Mouse (Mus musculus) adrenal gland, adult (tissue): ENCODE measurements around the gene Olfr1449.
"Not testable (repeated sequence)": the region's sequence is repeated elsewhere in the genome, so short reads cannot be mapped to it uniquely, and the experiment has no call there.

Source experiments
- DNase-seq, 2 experiments: peaks; one replicate each; pipeline ENCODE4 v3.0.0; 2022 to 2023; ENCODE audit warnings: low spot score in 1 of 2; ENCODE audit not compliant: inconsistent age in 2 of 2

The Olfr1449 gene

GRCm38 (mm10) chr19:12930540-12930939 lies at the start of gene Olfr1449:
Gene Olfr1449 (plus strand): TSS chr19:12930840.
- no peak for DNase-seq

- DNase-seq: no peak
These were observed 47.1 kb upstream of the Olfr1449 start, which contains the start of gene Olfr1445 for GRCm38 (mm10) chr19:12883555-12883954. Gene Olfr1445 (plus strand): TSS chr19:12883855.

- no peak for DNase-seq
These were observed 37.2 kb upstream of the Olfr1449 start, which contains the start of gene Olfr1446 for GRCm38 (mm10) chr19:12893424-12893823. Gene Olfr1446 (minus strand): TSS chr19:12893524.

GRCm38 (mm10) chr19:12903643-12904042 lies 27.0 kb upstream of the Olfr1449 start, which contains the start of gene Olfr1447:
Gene Olfr1447 (minus strand): TSS chr19:12903743.
- no peak for DNase-seq

- DNase-seq: no peak
These were observed 6.3 kb upstream of the Olfr1449 start, which contains the start of gene Olfr1448 for GRCm38 (mm10) chr19:12924319-12924718. Gene Olfr1448 (minus strand): TSS chr19:12924419.

- DNase-seq: no peak
These were observed 19.3 kb downstream of the Olfr1449 start, which contains the start of gene Olfr1450 for GRCm38 (mm10) chr19:12949958-12950357. Gene Olfr1450 (plus strand): TSS chr19:12950258.

- not testable (repeated sequence) for DNase-seq
These were observed 39.4 kb downstream of the Olfr1449 start for GRCm38 (mm10) chr19:12970082-12970481.
